Mouse (Mus musculus) liver, adult 2 months (tissue): ENCODE data around the gene Pkn1. TPM values are rescaled to one million over a fixed set of nuclear protein-coding genes. Genes with fewer than 3 reads are reported as not detected.

ENCODE experiments used
- DNase-seq: peaks from one replicate; pipeline ENCODE4 v3.0.0-alpha.2; 2011; ENCODE audit warnings: low read depth, low spot score; ENCODE audit errors: extremely low read depth
- H3K27ac ChIP-seq: fragments of 200-500 bp; replicated peaks from 2 replicates; pipeline ENCODE4 v1.5.1; 2012; ENCODE audit warnings: low read depth, mild to moderate bottlenecking, control low read depth, inconsistent platforms, low read length; ENCODE audit not compliant: insufficient read depth
- H3K27me3 ChIP-seq: fragments of 200-500 bp; 2 replicates; pipeline ENCODE4 v1.6.1; 2012; ENCODE audit warnings: mild to moderate bottlenecking, moderate library complexity, low read length, inconsistent platforms; ENCODE audit not compliant: control insufficient read depth, insufficient read depth
- H3K36me3 ChIP-seq: fragments of 200-500 bp; 2 replicates; pipeline ENCODE4 v1.6.1; 2012; ENCODE audit warnings: low read length, inconsistent platforms; ENCODE audit not compliant: control insufficient read depth, insufficient read depth
- H3K4me1 ChIP-seq: fragments of 200-500 bp; 2 replicates; pipeline ENCODE4 v1.6.1; 2011; ENCODE audit warnings: low read length; ENCODE audit not compliant: control insufficient read depth, insufficient read depth
- H3K4me3 ChIP-seq: fragments of 200-500 bp; 2 replicates; pipeline ENCODE4 v1.5.1; 2011; ENCODE audit warnings: low read depth, mild to moderate bottlenecking, control low read depth, low read length, moderate library complexity; ENCODE audit not compliant: insufficient read depth
- H3K79me2 ChIP-seq: fragments of 200-500 bp; 2 replicates; pipeline ENCODE4 v1.6.1; 2012; ENCODE audit warnings: inconsistent platforms, mild to moderate bottlenecking, low read length, moderate library complexity; ENCODE audit not compliant: control insufficient read depth, insufficient read depth
- H3K9ac ChIP-seq: fragments of 200-500 bp; 2 replicates; pipeline ENCODE4 v1.6.1; 2012; ENCODE audit warnings: low read depth, mild to moderate bottlenecking, control low read depth, inconsistent platforms, low read length
- CTCF ChIP-seq: fragments of 200-500 bp; IDR thresholded peaks from 2 replicates; pipeline ENCODE4 v1.5.1; 2011; ENCODE audit warnings: low read depth, low read length, control low read depth
- POLR2A ChIP-seq: fragments of 200-500 bp; IDR thresholded peaks from 2 replicates; pipeline ENCODE4 v1.6.1; 2011; ENCODE audit warnings: low read length, control low read depth; ENCODE audit not compliant: insufficient read depth; ENCODE audit errors: extremely low read depth
- WGBS: fragments of 180-500 bp; shearing (Covaris S2); methylation state at CpG from one replicate; pipeline ENCODE4 v1.1.7; 2018; 5-methylcytosine and 5-hydroxymethylcytosine counted together
- polyA plus RNA-seq: library from polyadenylated mRNA; depleted of rRNA; stranded (reverse); fragments of >200 nt; gene quantifications from 2 replicates; pipeline ENCODE4 v1.2.3, GENCODE M21; 2012
- total RNA-seq: library from RNA; depleted of rRNA; stranded (reverse); fragments of >200 nt; gene quantifications from 2 replicates; pipeline ENCODE4 v1.2.3, GENCODE M21; 2014

The Pkn1 gene
- total and polyA plus RNA-seq, 2 experiments: 17.3 to 28.8 TPM

GRCm38 (mm10) chr8:83648031-83648430, 50.9 kb downstream of the Pkn1 start:
- H3K79me2 ChIP-seq: no peaks in the 10 kb centered on the region
- no peak for DNase-seq
- no peaks in the 10 kb centered on the region for H3K27me3 ChIP-seq
- H3K27ac ChIP-seq: no peak overlapping the region
- 96% methylated on average over 4 of the region's 4 CpGs for WGBS
- H3K36me3 ChIP-seq: no peaks in the 10 kb centered on the region
- H3K4me3 ChIP-seq: no peak overlapping the region
- TF ChIP-seq CTCF: no peak
- TF ChIP-seq POLR2A: no peak
- no peak overlapping the region for H3K9ac ChIP-seq
- H3K4me1 ChIP-seq: peaks cover 2% of the 10 kb centered on the region

GRCm38 (mm10) chr8:83647511-83647910, 51.5 kb downstream of the Pkn1 start:
- Histone ChIP-seq H3K27ac (no peak overlapping the region), H3K4me3 (no peak overlapping the region), H3K27me3 (no peaks in the 10 kb centered on the region), H3K36me3 (no peaks in the 10 kb centered on the region), H3K9ac (no peak overlapping the region), H3K79me2 (no peaks in the 10 kb centered on the region), H3K4me1 (peaks cover 2% of the 10 kb centered on the region)
- TF ChIP-seq POLR2A (no peak), CTCF (no peak)
- no peak for DNase-seq
- 98% methylated on average over 11 of the region's 11 CpGs for WGBS

- Histone ChIP-seq H3K9ac (no peak overlapping the region), H3K79me2 (no peaks in the 10 kb centered on the region), H3K36me3 (no peaks in the 10 kb centered on the region), H3K27ac (no peak overlapping the region), H3K4me1 (no peaks in the 10 kb centered on the region), H3K27me3 (peaks cover 3% of the 10 kb centered on the region; the same call in 1 of the 2 replicates), H3K4me3 (no peak overlapping the region)
- no peak for TF ChIP-seq POLR2A
- no peak for TF ChIP-seq CTCF
- no peak for DNase-seq
- 64% methylated on average over 5 of the region's 5 CpGs for WGBS
Measured at GRCm38 (mm10) chr8:83639649-83640048, 59.3 kb downstream of the Pkn1 start.

DNA sequence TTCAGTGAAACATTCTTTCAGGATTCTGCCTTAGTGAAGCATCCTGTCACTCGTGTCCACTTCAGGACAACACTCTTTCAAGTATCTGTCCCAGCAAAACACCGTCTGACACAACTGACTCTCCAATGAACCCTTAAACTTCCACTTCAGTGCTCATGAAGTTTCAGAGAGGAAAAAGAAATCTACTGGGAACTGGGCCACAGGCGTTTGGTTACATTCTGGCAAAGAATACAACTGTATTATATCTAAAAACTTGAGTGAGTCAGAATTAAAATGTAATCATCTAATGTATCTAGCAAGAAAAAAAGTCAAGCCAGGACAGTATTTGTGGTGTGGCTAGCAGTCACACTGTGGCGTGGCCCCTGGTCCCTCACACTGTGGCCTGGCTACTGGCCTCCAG, 60.1 kb downstream of the Pkn1 start:
- peaks cover 3% of the 10 kb centered on the region; the same call in 1 of the 2 replicates for H3K27me3 ChIP-seq
- H3K4me3 ChIP-seq: no peak overlapping the region
- H3K9ac ChIP-seq: no peak overlapping the region
- no peaks in the 10 kb centered on the region for H3K4me1 ChIP-seq
- no peak overlapping the region for H3K27ac ChIP-seq
- no peaks in the 10 kb centered on the region for H3K79me2 ChIP-seq
- no peaks in the 10 kb centered on the region for H3K36me3 ChIP-seq
- TF ChIP-seq CTCF: no peak
- no peak for TF ChIP-seq POLR2A
- no peak for DNase-seq
- WGBS: 84% methylated on average over 4 of the region's 4 CpGs

DNA sequence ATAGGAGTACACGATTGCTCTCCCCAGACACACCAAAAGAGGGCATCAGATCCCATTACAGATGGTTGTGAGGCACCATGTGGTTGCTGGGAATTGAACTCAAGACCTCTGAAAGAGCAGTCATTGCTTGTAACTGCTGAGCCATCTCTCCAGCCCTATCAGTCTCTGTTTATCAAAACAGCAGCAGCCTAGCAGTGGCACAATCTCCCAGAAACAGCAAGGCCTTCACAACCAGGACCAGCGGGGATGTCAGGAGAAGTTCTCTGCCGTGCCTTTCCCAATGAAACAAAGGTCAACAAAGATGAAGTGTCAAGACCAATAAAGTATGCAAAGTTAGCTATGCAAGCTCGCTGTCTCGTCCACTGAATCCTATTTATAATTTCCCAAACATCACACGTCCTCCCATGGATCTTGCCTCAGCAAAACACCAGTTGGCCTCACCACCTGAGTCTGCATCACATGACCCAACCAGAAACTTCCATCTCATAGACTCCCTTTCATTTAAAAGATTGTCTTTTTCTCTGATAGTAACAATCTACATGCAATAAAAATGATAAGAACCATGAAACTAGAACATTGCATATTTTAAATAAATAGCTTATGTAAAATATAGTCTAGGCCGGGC, 66.8 kb downstream of the Pkn1 start:
- Histone ChIP-seq H3K4me1 (no peaks in the 10 kb centered on the region), H3K36me3 (no peaks in the 10 kb centered on the region), H3K27ac (no peak overlapping the region), H3K9ac (no peak overlapping the region), H3K27me3 (peaks cover 3% of the 10 kb centered on the region; the same call in 1 of the 2 replicates), H3K79me2 (no peaks in the 10 kb centered on the region), H3K4me3 (no peak overlapping the region)
- no peak for DNase-seq
- WGBS: 86% methylated on average over 7 of the region's 7 CpGs
- TF ChIP-seq POLR2A (no peak), CTCF (no peak)

DNA sequence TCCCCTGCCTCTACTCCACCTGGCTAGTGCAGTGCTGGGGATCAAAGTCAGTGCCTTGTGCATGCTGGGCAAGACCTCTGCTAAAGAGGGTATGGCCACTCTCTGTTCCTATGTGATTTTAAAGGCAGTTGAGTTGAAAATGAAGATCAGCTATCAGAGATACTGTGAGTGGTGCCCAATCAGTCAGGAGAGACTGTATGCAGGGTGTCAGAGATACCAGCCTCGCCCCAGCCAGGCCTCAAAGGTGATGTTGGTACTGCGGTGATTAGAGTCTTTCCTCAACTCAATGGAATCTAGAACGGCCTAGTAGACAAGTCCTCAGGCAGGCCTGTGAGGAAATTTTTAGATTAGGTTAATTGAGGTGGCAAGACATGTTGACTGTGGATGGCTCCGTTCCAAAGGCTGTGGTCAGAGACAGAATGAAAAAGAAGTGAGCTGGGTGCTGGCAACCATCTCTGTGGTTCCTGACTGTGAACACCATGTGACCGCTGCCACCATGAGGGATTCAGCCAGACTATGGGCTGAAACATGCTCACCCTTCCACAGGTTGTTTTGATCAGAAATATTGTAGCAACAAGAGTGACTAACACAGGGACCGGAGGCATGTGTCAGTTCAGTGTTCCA, 73.2 kb downstream of the Pkn1 start:
- no peaks in the 10 kb centered on the region for H3K79me2 ChIP-seq
- no peaks in the 10 kb centered on the region for H3K4me1 ChIP-seq
- no peak for DNase-seq
- WGBS: 89% methylated on average over 6 of the region's 6 CpGs
- no peak overlapping the region for H3K27ac ChIP-seq
- no peaks in the 10 kb centered on the region for H3K36me3 ChIP-seq
- no peak overlapping the region for H3K4me3 ChIP-seq
- H3K27me3 ChIP-seq: no peaks in the 10 kb centered on the region
- TF ChIP-seq POLR2A: no peak
- TF ChIP-seq CTCF: no peak
- no peak overlapping the region for H3K9ac ChIP-seq
